Mouse (Mus musculus): ENCODE measurements around the gene Eid1.
A peak's percentile ranks its signal among the peaks of the same experiment; 100 is the strongest.

The Eid1 gene

DNA sequence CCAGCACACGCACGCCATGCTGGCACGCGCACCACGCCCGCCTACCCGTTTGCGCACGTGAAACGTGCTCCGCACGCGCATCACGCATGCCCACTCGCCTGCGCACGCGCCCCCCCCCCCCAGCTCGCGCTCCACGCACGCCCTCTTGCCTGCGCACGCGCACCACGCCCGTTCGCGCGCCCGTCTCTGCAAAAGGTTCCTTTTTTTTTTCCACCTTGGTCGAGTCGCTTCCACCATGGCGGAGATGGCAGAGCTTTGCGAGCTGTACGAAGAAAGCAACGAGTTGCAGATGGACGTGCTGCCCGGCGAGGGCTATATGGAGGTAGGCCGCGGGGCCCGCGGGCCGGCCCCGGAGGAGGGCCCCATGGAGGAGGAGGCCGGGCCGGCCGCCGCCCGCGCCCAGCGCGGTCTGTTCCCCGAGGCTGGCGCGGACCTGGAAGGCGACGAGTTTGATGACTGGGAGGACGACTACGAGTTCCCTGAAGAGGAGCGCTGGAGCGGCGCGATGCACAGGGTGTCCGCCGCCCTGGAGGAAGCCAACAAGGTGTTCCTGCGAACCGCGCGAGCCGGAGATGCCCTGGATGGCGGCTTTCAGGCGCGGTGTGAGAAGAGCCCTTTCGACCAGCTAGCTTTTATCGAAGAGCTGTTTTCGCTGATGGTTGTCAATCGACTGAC is at the start of gene Eid1:
Gene Eid1 (plus strand): TSS at position 139 of the 675 bp plus-strand sequence.
- DNase-seq, result peak; percentile 89

- DNase-seq, result no peak
Observed at GRCm38 (mm10) chr2:125623211-125623610, 49.7 kb upstream of the Eid1 start.

GRCm38 (mm10) chr2:125624127-125624685 is 48.7 kb upstream of the Eid1 start:
- DNase-seq, result peak; percentile 14

DNA sequence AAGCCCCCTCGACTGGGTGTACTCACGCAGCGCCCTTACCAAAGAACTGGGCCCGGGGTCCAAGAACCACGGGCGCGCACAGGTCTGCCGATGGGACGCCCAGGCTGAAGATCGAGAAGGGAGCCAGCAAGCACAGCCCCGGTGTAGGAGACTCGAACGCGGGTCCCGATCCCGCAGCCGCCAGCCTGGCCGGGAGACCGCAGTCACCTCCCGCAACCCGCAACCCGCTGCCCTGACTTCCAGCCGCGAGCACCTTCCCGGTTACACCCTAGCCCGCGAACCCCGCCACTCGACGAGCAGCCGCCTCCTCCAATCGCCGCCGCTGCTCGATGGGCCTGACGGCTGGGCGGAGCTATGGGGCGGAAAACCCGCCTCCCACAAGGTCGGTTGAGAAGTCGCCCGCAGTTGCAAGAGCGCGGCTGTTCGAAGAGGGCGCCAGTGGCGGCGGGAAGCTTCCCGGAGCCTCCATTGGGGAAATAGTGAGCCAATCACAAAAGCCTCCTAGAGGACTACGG is 48.0 kb upstream of the Eid1 start, which contains the start of gene Cep152:
Gene Cep152 (minus strand): TSS at position 277 of the 515 bp plus-strand sequence.
- DNase-seq, result peak; percentile 99

DNA sequence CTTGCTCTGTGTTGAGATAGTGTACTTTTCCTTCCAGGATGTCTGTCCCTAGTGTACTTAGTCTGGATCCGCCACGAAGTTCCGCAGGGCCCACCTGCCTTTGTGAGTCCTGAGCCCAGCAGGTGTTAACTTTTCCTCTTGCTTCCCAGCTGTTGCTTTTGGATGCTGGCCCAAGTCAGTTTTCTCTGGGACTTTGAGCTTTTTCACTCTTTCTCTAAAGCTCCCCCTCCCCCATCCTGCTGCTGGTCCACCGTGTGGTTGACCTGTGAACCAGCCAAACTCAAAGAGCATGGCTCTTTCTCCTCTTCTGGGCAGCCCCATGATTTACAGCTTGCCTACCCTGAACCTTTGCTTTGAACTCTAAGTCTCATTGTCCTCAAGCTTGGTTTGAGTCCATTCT is 46.4 kb upstream of the Eid1 start:
- no peak for DNase-seq

GRCm38 (mm10) chr2:125628487-125628886 is 44.4 kb upstream of the Eid1 start:
- no peak for DNase-seq

- DNase-seq, result no peak
Observed at GRCm38 (mm10) chr2:125630010-125630409, 42.9 kb upstream of the Eid1 start.

- DNase-seq, result no peak
Observed at GRCm38 (mm10) chr2:125637331-125637730, 35.6 kb upstream of the Eid1 start.

DNA sequence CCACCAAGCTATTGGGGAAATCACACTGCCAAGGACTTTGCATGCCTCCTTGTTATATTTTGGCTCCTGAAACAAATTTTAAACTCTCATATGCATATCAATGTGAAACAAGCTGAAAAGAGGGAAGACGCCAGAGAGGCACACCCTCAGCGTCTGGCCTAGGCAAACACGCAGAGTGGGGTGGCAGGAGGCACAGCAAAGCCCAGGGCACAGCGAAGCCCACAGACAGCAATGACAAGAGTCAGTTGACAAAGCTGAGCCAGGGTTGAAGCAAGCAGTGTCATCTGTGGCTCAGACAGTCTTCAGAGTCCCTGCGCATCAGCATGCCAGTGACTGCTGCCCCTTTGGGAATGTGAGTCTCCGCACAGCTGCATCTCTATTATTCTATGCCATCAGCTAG is 28.0 kb upstream of the Eid1 start:
- DNase-seq, result no peak

GRCm38 (mm10) chr2:125650038-125650437 is 22.9 kb upstream of the Eid1 start:
- no peak for DNase-seq

DNA sequence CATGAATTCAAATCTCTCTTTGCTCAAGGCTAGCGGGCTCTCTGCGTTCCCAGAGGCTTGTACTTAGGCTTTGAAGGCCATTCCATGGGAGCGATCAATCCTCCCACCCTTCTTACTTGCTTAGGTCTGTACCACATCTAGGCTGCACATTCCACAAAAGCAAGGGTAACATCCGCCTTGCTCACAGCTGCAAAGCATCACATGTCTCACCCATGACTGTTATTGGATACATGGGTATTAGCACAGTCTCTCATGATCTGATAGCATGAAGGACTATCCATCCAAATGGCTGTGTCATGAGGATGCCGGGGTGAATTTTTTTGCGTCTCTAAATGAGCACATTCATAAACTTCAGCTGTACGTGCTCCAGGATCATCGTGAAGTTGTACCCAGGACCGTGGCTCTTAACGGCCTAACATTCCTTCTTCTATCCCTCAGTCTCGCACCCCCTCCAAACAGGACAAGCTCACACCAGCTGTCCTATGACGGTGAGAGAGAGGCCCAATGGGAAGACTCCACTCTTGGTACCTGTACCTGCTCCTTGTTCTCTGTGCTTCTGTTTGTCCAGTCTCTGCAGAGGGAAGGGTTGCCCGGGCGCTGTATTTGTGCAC is 22.0 kb upstream of the Eid1 start:
- DNase-seq, result no peak

GRCm38 (mm10) chr2:125651563-125651962 is 21.3 kb upstream of the Eid1 start:
- DNase-seq, result no peak

GRCm38 (mm10) chr2:125653286-125653685 is 19.6 kb upstream of the Eid1 start:
- DNase-seq, result no peak

DNA sequence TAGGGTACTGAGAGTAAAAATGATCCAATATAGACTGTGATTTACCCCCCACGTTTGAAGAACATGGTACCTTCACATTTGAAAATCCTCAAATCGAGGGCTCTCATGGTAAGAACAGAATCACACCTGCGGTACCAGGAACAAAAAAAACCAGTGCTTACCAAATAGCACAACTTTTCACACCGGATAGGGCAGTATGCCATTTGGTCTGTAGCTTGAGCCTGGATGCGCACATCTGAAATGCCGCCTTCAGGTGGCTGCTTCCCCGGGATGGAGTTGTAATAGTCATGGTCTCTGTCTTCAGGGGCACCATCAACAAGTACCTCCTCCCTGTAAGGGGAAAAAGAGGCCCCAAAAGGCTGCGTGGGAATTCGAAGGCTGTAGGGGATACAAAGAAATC is 17.5 kb upstream of the Eid1 start:
- DNase-seq, result no peak

GRCm38 (mm10) chr2:125659823-125660536 is 12.9 kb upstream of the Eid1 start:
- peak; percentile 83 for DNase-seq

DNA sequence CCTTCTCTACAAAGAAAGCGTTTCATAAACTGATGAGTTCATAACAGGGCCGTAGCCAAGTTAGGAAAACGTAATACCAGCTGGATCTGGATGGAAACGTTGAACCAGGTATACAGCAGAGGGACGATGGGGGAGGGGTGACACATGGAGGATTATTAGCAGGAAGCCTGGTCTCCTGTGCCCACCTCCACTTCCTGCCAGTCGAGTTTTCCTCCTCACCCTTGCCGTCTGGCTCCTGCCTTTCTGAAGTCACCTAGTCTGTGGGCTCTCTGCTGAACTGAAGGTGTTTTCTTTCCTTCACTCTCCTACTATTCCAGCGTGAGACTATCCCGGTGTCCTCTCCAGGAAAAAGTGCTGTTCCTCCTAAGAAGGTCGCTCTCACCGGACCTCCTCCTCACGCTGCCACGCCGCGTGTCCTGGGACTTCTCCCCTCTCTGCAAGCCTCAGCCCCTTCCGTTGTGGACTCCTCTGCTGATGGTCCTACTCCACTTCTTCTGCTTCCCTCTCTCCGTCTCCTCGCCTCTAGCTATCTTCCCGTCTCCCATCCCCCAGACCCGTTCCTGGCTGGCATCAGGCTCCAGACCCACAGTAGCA is 12.3 kb upstream of the Eid1 start:
- peak; percentile 39 for DNase-seq

DNA sequence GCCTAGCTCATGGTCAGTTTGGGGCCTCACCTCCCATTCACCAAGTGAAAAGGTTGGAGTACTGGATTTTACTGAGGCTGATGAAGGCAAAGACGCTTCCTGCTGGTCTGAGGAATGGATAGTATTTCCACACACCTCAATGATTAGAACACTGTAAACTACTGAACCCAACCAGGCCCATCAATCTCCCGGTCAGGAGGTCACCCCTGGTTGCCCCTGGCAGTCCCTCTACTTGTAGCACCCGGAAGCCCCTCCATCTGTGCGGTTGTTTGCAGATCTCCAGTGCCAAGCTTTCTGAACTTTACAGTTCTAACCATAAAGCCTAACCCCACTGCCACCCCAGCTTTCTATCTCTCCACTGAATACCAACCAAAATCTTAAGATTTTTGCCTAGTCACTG is 11.7 kb upstream of the Eid1 start:
- DNase-seq, result no peak

- DNase-seq, result no peak
Observed at GRCm38 (mm10) chr2:125662517-125662916, 10.4 kb upstream of the Eid1 start.

GRCm38 (mm10) chr2:125665213-125665612 is 7.7 kb upstream of the Eid1 start:
- DNase-seq, result no peak

DNA sequence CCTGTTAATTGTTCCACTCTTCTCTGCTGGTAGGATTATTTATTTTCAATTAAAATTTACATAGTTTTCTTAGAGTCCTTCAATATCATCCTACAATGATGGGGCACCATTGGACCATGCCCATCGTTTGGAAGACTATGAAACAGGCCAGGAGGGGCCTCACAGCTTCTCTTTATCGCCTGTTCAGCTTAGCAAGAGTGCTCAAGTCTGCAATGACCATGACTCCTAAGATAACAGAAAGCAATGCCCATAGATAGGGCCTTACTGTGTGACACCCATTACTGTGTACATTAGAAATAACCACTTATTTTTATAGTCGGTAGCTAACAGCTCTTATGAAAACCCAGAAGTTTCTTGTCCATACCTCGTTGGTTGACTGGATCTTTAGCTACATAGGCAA is 7.0 kb upstream of the Eid1 start:
- DNase-seq, result no peak

GRCm38 (mm10) chr2:125666668-125667067 is 6.2 kb upstream of the Eid1 start:
- no peak for DNase-seq

GRCm38 (mm10) chr2:125667184-125667583 is 5.7 kb upstream of the Eid1 start:
- DNase-seq, result no peak

GRCm38 (mm10) chr2:125667721-125668120 is 5.2 kb upstream of the Eid1 start:
- no peak for DNase-seq

All from embryo, embryonic 11 days (tissue).